Mouse (Mus musculus): Measurements from ENCODE around the gene Mogs.

DNA sequence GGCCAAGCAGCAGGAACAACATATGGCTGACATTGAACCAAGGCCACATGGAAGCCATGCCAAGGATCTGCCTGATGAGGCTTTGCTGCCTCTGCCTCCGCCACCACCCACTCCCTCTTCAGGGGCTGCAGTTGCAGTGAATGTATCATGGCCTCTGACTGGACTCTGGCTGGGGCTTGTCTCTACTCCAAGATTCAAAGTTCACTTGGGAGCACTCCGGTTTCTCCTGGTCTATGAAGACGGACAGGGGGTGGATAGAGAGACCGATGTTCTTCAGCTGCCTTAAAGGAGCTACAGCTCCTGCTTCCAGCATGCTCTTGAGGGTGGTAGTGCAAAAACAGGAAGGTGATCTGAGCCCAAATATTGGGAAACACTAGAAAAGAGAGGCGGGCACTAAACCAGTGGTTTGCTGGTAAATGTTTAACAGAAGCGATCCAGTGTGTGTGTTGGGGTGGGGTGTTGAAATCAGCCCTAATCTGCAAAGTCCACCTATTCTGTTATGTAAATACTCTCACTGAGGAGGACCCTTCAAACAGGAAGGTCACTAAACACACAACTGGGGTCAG is 16.3 kb downstream of the Mogs start:
- TF ChIP-seq CTCF (IDR thresholded peaks at IDR 0.05; ENCODE audit: low read depth, low read length): no peak
- no peak for TF ChIP-seq GATA1 (IDR thresholded peaks at IDR 0.05; ENCODE audit: borderline replicate concordance, low read length)
- no peak for TF ChIP-seq POLR2AphosphoS5 (IDR thresholded peaks at IDR 0.05; ENCODE audit: insufficient replicate concordance, low read depth, low read length)
